Mouse (Mus musculus) neutrophil, adult 5-6 weeks (primary cell): ENCODE measurements at regions not wholly inside any gene's neighbourhood (a gene's known extent, or its start where the extent isn't known, plus 50 kb on each side); places are given as distances from the start of the nearest gene placed in this dataset.

ENCODE experiments used
- ATAC-seq: fragments of 151-379, 151-347 bp; 2 replicates; pipeline ENCODE4 v1.8.0; 2017; ENCODE audit warnings: mild to moderate bottlenecking, moderate TSS enrichment; ENCODE audit not compliant: insufficient number of reproducible peaks, poor library complexity, low FRiP score, severe bottlenecking; ENCODE audit errors: extremely low read depth

DNA sequence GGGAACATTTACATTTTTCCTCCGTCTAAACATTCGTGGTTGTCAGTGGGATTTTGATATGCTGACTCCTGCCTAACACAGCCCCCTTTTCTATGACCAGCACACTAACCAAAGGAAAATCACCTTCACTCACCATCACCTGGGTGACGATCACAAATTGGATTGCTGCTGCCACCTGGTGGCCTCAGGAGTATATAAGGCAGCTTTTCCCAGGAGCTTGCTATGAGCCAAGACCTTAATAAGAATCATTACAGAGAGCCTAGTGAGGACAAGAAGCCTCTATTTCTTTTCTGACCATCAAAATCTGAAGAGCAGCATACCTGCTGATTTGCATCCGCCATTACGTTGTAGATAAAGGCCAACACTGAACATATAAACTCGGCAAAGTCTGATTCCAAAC, 137.3 kb upstream of the Nabp1 start:
- peak; percentile 63 for ATAC-seq

GRCm38 (mm10) chr1:51614700-51615099, 136.5 kb upstream of the Nabp1 start:
- ATAC-seq = 0 out of 2 replicates have a peak, but pooled peaks have one; percentile 41

DNA sequence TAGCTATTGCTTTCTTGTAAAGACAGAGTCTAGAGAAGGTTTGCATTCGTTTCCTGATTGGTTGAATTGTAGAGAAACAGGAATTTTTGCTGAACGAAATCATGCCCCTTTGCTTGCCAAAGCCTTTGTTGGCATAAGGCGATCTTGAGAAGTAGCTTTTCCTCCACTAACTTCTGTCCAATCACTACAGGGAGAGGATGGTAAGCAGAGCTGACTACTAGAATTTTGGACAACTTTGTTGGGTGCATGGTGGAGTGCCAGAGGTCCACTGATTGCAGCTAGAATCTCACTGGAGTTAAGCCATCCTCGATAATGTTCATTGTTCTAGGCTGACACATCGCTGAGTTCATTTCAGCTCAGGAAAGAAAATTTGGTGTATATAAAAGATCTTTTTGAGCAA, 131.1 kb upstream of the Nabp1 start:
- ATAC-seq = no peak

GRCm38 (mm10) chr1:51607437-51607855, 129.2 kb upstream of the Nabp1 start:
- ATAC-seq = no peak

DNA sequence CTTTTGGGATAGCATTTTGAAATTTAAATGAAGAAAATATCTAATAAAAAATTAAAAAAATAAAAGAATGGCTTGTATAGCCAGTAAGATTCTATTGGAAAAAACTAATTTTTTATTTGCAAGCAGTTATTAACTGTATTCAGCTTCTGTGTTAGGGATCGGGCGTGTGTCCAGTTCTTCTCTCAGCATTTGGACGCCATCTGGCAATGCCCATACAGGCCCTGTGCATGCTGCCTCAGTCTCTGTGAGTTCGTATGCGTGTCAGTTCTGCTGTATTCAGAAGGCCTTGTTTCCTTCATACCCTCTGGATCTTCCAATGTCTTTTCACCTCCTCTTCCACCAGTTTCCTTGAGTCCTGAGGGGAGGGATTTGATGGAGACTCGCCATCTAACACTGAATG, 123.8 kb upstream of the Nabp1 start:
- ATAC-seq = no peak

GRCm38 (mm10) chr1:51600425-51600824, 122.2 kb upstream of the Nabp1 start:
- peak; percentile 79; the same call in 1 of the 2 replicates for ATAC-seq

DNA sequence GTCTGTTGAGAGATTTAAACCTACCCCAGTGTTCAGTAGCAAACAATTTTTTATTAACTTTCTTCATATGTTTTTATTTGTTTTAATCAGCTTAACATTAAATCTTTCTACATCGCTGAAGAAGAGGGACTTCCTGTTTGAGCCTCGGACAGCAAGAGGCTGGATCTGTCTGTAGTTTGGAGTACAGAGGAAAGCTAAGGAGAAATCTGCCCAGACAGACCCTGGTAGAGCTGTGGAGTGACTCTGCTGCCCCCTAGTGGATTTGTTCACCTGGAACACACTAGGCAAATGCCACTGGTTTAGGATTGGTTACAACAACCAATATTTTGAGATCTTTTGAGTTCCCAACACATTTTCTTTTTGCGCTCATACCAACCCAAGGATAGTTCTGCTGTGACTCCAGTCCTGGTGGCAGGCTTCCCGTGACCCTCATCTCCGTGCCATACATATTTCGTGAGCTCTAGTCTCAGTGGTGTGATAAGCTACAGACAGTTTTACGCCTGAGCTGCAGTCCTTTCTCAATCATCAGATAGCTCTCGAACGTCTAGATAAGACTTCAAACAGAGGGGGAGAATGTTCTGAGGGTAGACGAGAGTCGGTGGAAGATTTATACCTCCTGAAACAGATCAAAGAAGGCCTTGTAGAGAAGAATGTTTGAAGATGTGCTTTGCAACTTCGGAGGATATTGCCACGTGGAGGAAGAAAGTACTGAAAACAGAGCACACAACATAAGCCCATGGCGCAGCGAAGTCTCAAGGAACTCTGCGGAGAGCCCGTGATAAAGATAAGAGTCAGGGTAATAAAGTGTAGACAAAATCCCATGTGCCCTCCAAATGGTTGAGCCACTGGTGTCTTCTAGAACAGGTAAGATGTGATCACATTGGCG, 119.0 kb upstream of the Nabp1 start:
- ATAC-seq = peak; percentile 86

- ATAC-seq = no peak
Observed at GRCm38 (mm10) chr1:51594666-51595065, 116.4 kb upstream of the Nabp1 start.

- ATAC-seq = no peak
Observed at GRCm38 (mm10) chr1:51593621-51594441, 115.6 kb upstream of the Nabp1 start.

GRCm38 (mm10) chr1:51591886-51592285, 113.7 kb upstream of the Nabp1 start:
- no peak for ATAC-seq

DNA sequence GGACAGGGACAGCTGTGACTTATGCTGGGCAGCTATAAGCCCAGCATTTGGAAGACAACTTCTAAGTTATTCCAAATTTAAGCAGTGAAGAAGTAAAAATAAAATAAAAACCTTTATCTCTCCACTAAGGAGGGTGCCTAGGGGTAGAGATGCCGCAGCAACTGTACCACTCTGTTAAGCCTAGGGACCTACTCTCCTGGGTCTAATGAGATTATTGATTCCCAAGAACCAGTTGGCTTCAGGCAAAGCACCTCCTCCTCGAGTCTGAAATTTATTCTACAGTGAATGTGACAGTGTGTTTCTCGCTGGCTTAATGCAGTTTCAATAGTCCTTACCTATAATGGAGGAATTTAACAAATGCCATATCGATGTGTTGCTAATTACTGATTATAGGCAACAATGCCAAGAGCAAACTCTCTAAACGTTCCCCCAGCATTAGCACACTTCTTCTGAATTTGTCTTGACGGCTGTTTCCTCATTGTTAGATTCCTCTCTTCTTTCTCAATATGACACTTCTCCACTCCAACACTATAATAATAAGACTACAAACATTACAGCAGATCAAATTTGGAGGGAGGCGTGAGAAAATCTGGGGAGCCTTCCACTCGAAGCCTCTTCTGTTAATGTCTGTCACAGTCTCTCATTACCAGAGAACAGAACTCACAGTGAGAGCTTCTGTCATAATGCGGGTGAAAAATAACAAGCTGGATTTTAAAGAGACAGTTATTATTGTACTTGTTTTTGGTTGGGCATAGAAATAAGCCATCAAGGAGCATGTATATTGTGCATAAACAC, 112.6 kb upstream of the Nabp1 start:
- no peak for ATAC-seq

DNA sequence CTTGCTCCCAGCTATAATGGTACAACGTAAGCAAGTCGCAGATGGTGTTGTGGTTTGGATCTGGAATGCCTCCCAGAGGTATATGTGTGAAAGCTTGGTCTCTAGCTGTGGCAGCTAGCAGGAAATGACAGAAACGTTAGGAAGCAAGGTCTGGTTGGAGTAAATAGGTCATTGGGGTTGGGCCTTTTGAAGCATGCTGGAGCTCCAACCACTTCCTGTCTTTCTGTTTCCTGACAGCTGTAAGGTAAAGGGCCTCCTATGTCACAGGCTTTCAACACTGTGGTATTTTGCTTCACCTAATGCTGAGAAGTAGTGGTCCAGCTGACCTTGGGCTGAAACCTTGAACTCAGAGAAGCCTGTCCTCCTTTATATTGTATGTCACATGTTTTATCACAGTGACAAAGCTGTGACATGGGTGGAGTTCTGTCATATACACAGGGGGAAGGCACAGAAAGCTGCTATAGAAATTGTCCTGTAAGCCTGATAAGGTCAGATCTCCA, 106.8 kb upstream of the Nabp1 start:
- peak; percentile 95 for ATAC-seq

DNA sequence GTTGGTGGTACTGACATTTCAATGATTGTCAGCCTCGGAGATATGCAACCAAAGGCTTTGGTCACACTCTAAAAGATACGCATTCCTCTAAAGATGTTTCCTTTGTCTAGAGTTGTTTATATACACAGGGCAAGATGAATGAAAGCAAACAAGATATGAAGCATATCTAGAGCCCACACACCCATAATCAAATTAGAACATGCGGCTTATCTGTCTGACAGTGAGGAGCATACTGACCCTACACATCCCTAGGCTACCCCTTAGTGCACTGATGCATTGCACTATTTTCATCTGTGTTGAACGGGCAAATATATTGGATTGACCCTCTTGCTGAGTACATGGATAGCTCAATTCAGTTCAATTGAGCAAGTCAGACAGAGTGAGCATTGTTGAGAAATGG, 105.6 kb upstream of the Nabp1 start:
- ATAC-seq = no peak

GRCm38 (mm10) chr1:51580074-51580473, 101.8 kb upstream of the Nabp1 start:
- no peak for ATAC-seq

- peak; percentile 96 for ATAC-seq
Observed at GRCm38 (mm10) chr1:51577701-51578100, 99.5 kb upstream of the Nabp1 start.

GRCm38 (mm10) chr1:51572314-51573078, 94.3 kb upstream of the Nabp1 start:
- no peak for ATAC-seq

GRCm38 (mm10) chr1:51569625-51570024, 91.4 kb upstream of the Nabp1 start:
- no peak for ATAC-seq

- no peak for ATAC-seq
Observed at GRCm38 (mm10) chr1:51566170-51566649, 88.0 kb upstream of the Nabp1 start.
